Mouse (Mus musculus): ENCODE measurements around the gene Fgf7. TPM values are rescaled to one million over a fixed set of nuclear protein-coding genes. Genes with fewer than 3 reads are reported as not detected.
A peak's percentile ranks its signal among the peaks of the same experiment; 100 is the strongest.

Gene Fgf7
- total RNA-seq (2015) = 0.20 TPM in 1 of 2 replicates, not detected in the other
- total RNA-seq (2017) = 0.49 TPM in 1 of 2 replicates, not detected in the other

DNA sequence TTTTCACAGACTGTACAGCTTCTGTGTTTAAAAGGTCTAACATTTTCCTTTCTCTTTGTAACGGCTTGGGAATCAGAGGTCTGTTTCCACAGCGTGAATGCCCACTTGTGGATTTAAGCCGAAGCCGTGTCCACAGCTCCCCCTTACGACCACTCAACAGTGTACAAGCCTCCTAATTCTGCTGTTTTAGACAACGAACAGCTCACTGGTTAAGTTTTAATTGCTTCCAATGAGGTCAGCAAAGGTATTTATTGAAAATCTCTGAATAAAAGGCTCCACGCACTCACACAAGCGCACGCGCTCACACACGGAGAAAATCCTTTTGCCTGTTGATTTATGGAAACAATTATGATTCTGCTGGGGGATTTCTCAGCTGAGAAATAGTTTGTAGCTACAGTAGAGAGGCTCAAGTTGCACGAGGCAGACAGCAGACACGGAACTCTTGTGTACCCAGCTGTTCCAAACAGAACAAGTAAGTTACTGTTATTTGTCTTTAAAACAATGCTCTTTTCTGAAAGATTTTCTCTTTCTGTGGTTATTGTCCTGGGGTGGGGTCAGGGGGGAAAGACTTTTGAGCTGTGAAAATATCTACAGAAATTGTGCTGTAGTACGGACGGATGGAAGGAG is at the start of gene Fgf7:
Gene Fgf7 (plus strand): TSS at position 280 of the 627 bp plus-strand sequence.
- ATAC-seq (ENCODE audit: poor library complexity, severe bottlenecking) = no peak

DNA sequence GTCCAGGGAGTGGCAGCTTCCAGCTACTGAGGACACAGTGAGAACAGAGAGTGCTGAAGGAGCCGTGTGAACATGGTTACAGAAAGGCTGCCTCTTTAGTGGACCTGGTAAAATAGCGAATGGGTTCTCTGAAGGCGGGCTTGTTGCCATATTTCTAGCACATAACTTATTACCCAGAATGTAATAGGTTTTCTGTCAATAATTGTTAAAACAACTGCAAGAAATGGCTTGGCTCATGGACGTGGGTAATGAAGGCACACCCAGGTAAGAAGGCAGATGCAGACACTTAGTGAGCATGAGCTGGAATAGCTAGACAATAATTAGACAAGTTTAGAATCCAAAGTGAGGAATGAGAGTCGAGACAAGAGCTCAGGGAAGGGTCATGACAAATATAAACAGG is 32.2 kb upstream of the Fgf7 start:
- ATAC-seq (ENCODE audit: poor library complexity, severe bottlenecking) = no peak

- ATAC-seq (ENCODE audit: poor library complexity, severe bottlenecking) = 0 out of 2 replicates have a peak, but pooled peaks have one; percentile 21
Measured at GRCm38 (mm10) chr2:126006088-126006487, 28.4 kb upstream of the Fgf7 start.

DNA sequence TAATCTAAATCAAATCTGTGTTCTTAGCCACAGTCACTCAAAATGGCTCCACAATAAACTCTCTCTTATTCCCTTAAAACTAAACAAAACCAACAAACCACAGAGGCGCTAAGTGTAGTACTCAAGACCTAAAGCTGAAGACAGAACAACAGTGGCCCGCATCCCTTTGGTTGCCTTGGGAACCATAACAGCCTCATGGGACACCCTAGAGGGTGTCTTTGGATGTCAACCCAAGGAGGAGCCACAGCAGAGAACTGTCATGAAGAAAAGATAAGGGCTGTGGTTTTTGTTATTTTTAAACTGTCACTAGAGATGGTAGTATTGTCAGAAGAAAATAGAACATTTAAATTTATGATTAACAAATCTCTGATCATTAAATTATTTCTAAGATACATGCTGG is 27.7 kb upstream of the Fgf7 start:
- no peak for ATAC-seq (ENCODE audit: poor library complexity, severe bottlenecking)

- no peak for ATAC-seq (ENCODE audit: poor library complexity, severe bottlenecking)
Measured at GRCm38 (mm10) chr2:126014989-126015710, 19.3 kb upstream of the Fgf7 start.

DNA sequence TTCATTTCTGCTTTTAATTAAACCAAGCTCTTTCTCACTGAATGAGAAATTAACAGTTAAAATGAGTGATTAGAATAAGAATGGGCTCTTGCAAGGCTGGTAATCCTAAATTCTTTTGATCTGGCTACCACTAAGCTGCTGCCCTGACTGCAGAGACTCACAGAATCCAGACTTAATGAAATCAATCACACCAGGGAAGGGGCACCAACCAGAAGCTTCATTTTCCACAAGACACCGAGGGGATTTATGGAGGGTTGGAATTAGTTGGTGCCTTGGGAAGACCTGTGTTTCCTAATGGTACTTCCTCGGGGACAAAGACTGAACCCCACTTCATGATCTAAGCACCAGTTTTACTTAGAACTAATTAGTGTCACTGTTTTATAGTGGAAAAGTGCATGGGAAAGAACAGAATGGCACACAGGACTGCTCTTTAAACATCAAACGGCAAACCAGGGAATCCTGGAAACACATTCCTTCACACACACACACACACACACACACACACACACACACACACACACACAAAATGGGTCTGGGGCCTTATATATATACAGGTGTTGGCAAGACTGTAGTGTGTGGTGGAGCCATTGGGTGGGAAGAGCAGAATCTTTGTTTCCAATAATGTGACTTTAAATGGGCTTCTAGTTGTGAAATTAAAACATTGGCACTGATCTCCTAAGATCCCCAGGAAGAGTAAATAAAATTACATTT is 18.5 kb upstream of the Fgf7 start:
- no peak for ATAC-seq (ENCODE audit: poor library complexity, severe bottlenecking)

DNA sequence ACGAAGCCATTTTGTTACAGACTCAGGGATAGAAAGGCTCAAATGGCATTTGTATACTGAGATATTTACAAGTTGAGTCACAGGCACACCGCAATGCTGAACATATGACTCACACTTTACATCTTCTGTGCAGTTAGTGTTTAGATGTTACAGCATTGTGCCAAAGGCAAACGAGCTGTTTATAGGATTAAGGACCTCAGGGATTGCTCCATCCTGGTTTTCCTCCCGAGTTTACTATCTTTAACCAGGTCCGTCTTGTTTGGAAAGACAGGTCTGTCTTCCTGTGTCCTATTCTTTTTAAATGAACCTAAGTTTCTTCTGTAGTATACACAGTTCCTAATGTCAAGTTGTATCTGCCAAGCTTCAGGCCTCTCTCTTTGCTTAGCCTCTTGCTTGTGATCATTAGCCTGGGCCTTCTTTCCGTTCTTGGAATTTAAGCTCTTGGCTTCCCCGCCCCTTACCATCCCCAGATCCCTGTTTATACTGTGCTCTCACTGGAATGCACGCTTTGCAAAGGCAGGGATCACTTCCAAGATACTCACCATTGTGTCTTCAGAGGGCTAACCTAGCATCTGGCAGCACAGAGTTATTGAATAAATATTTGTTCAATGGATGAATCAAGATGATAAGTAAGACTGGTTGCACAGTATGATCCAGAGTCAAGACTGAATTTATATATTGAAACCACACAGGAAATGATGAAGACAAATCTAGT is 3.1 kb upstream of the Fgf7 start:
- no peak for ATAC-seq (ENCODE audit: poor library complexity, severe bottlenecking)

DNA sequence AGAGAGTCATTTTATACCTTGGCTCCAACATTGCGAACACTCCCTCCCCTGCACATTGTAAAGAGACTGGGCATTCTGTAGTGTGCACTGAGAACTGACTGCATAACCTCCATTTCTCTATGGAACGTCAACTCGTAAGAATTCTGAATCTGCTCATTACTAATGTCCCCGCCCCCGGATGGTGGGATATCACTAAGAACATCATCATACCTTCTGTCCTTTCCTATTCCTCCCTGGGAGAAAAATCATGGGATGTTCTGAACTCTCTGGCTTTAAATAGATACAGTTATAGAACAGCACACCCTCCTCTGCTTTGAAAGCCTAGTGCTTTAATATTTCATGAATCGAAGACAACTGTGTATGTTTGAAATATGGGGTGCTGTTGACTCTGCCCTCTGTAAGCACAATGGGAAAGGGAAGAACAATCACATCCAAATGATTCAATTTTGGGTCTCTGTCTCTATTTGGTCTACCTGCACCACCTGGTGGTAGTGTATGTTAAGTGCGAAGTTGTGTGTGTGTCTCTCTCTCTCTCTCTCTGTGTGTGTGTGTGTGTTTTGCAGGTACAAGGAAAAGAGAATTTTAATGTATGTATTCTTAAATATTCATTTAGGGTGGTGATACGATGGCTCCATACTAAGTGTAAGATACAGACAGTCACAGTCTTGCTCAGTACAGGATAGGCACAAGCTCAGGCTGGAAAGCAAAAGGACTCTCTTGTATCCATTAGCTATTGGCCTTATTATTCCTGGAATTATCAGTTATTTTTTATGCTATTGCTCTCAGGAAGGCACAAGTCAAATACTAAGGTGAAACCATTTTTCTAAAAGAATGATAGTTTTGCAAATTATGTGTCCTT is 1.1 kb upstream of the Fgf7 start:
- ATAC-seq (ENCODE audit: poor library complexity, severe bottlenecking) = no peak

DNA sequence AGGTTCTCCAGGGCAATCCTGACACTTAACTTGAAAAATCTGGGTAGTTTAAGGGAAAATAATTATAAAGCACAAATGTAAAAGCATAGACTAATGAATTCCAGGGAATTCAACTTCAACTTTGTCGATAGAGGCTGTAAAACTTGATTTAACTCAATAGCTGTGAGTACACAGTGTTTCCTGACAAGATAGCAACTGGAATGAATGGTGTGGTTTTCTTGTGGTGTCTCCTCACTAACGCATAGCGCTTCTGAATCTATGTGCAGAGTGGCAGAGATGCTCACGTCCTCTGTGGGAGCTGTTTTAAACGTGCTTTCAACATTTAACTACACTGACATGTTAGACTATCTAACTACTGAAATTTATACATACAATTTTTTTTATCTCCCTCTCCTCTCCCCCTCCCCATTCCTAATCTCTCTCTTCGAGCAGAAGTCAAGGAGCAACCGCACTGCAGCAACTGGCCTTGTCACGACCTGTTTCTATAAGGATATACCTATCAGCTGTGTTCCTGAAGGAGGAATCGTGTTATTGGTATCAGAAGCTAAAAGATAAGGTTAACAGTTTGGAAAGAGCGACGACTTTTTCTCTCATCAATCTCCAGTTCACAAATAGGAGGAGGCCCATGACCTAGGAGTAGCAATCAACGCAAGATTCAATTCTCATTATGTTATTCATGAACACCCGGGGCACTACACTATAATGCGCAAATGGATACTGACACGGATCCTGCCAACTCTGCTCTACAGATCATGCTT is 734 bp downstream of the Fgf7 start:
- ATAC-seq (ENCODE audit: poor library complexity, severe bottlenecking) = no peak

DNA sequence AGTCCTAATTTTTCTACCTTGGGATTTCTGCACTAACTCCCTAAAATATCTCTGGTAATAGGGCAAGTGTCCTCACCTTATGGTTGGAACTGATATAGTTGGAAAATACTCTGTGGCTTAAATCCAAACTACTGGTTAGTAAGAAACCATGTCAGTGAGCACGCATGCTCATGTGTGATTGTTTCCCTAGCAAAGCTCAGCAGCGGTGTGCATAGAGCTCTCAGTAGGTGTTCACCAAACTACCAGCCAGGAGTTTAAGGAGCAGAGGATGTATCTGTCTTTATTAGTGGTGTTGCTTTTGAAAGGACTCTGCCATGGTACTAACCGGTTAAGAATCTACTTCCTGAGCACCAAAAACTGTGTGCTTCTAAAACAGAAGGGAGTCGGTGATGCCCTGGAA is 1.7 kb downstream of the Fgf7 start:
- no peak for ATAC-seq (ENCODE audit: poor library complexity, severe bottlenecking)

GRCm38 (mm10) chr2:126038221-126039000 is 4.0 kb downstream of the Fgf7 start:
- no peak for ATAC-seq (ENCODE audit: poor library complexity, severe bottlenecking)

DNA sequence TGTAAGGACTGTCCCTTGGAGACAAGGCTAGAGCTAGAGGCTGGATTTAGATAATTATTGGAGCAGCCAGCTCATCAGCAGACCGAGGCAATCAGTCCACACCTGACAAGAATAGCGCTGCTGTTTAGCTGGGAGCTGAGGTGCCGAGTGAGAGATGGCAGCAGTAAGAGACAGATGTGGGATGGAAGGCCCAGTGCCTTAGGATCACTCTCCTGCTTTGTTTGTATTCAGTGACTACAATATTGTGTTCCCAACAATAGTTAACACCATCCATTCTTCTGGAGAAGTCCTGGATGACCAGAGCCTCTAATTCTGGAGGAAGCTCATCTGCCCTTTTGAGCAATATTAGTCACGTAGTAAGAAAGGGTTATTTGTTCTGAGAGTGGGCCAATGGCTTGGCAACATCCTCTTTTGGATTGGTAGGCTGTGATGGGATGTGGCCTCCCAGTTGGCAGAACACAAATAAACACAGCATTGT is 5.0 kb downstream of the Fgf7 start:
- no peak for ATAC-seq (ENCODE audit: poor library complexity, severe bottlenecking)

- no peak for ATAC-seq (ENCODE audit: poor library complexity, severe bottlenecking)
Measured at GRCm38 (mm10) chr2:126040651-126041050, 6.2 kb downstream of the Fgf7 start.

DNA sequence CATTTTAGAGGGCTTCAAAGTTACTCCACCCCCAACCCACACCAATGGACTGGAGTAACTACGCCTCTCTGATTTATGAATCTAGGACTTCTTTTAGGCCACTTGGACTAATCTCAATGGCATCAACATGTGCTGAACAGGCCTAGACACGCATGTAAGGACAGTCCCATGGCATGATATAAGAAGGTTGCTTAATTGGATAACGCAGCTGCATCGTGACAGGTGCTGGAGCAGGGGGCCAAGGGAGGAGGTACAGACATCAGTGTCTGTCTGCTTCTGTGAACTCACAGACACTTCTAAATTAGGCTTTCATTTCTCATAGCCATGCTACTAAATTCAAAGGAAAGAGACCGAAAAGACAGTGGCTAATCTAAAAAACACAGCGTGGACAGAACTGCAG is 6.8 kb downstream of the Fgf7 start:
- ATAC-seq (ENCODE audit: poor library complexity, severe bottlenecking) = no peak

DNA sequence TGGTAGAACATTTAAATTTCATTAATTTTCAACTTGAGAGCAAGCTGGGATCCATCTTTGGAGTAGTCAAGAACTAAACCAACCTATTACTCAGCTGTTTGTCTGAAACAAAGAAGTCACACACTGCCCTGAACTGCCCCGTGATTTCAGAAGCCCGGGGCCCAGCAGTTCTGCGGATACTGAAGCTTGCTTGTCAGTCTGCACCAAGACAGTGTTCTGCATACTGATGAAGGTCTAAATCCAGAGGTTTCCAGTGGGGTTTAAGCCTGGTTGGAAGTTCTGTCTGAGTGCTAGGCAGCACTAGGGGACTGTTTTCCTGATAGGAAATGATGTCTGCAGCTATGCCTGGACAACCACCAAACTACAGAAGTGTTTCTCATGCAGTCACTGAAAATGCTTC is 8.2 kb downstream of the Fgf7 start:
- no peak for ATAC-seq (ENCODE audit: poor library complexity, severe bottlenecking)

- ATAC-seq (ENCODE audit: poor library complexity, severe bottlenecking) = no peak
Measured at GRCm38 (mm10) chr2:126045621-126046020, 11.2 kb downstream of the Fgf7 start.

DNA sequence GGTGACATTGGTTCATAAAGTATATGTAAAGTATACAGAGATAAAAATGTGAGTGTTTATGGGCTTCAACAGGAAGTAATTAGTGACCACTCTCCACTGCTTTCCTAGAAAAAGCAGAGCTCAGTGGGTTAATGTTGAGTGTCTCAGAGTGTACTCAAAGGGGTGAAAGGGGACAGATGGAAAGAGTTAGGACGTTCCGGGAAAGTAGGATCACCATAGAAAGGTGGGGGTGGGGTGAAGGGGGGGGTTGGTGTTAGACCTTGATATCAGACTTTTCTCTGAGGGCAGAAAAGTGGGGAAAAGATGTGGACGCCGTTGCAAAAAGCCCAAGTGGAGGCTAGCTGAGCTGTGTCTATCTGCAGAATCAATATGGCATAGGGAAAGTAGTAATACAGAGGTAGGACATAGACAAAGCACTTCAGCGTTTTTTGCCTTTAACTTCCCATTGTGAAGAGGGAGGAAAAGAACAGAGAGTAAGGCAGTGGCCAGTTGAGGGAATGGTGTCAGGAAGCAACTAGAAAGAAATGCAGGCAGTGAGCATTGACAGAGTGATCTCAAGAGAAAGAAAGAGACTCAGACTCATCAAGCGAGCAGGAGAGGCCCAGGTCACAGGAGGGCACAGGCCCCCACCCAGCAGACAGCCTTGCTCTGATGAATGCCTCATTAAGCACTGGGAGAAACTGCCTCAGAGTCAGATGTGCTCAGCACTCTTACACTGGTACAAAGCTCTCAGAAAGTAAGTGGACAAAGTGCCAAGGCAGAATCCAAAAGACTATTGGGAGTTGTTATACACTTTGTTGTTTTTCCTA is 18.5 kb downstream of the Fgf7 start:
- ATAC-seq (ENCODE audit: poor library complexity, severe bottlenecking) = no peak

DNA sequence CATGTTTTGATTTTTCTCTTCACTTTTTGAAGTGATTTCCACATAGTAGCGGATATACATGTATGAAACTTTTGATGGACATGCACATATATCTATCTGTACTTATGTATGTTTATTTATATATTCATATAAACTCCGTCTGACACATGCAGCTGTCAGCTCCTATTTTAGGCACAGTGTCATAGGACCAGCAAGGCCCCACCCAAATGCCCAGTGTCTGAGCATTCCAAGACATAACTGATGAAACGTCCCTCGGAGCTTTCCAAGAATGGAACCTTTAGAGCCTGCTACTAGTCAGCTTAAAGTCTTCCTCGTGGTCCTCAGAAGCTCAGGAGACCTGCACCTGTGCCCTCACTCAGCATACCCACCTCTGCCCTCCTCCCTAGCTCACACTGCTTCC is 19.2 kb downstream of the Fgf7 start:
- ATAC-seq (ENCODE audit: poor library complexity, severe bottlenecking) = no peak
